Mouse (Mus musculus): ENCODE results near the gene Tnfrsf22.

DNA sequence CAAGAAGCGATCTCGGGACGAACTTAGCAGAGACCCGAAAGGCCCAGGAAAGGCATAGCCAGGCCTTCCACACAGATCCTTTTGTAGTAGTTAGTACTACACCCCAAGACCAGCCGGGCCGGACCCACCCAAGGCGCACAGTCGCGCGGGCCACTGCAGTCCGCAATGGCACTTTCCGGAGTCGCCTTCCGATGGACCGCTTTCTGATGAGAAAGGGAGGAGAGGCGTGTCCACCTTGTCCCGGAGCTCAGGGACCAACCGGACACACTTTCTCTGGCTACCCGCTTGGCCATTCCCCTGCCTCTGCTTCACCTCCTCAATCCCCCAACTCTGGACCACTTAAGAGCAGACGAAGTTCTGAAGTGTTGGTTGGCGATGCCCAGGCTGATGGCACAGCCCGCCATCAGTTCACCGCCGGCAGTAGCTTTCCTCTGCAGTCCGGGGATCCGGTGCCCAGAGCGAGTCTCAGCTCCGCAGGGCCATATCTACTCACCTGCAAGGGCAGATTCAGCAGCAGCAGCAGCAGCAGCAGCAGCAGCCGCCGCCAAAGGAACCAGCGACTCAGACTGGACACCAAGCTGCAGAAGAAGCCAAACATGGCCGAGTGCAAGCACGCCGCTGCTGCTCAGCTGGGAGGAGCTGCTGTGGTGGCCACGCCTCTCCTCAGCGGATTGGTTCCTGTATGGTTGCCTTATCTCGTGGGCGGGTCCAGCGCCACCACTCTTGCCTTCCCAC, at the start of gene Tnfrsf22:
- peak; percentile 38; the same call in 1 of the 2 replicates for TF ChIP-seq POLR2A (IDR thresholded peaks at IDR 0.05; ENCODE audit: borderline replicate concordance, control insufficient read depth, low read depth, low read length)
- TF ChIP-seq CTCF (IDR thresholded peaks at IDR 0.05; ENCODE audit: control insufficient read depth, insufficient read depth, low read length) = no peak

Measured in bone marrow, adult 2 months (tissue).